Mouse (Mus musculus) lung, embryonic 16.5 days (tissue): ENCODE data around the gene Mccc2. TPM values are rescaled to one million over a fixed set of nuclear protein-coding genes. Genes with fewer than 3 reads are reported as not detected.

Experiments used
- ATAC-seq: fragments of 200-750 bp; cut with Nextera tagmentation; 2 replicates; pipeline ENCODE4 v1.8.0; 2017; ENCODE audit warnings: low read depth, mild to moderate bottlenecking, moderate library complexity
- H3K27ac ChIP-seq: fragments of 300-500 bp; sonication (generic); 2 replicates; pipeline ENCODE4 v1.5.1; 2014; ENCODE audit warnings: mild to moderate bottlenecking, control low read depth, low read length
- H3K27me3 ChIP-seq: fragments of 300-500 bp; sonication (generic); 2 replicates; pipeline ENCODE4 v1.6.1; 2014; ENCODE audit warnings: low read depth, low read length, mixed read lengths; ENCODE audit not compliant: control insufficient read depth, insufficient read depth
- H3K36me3 ChIP-seq: fragments of 300-500 bp; sonication (generic); 2 replicates; pipeline ENCODE4 v1.6.1; 2014; ENCODE audit warnings: low read length; ENCODE audit not compliant: control insufficient read depth, insufficient read depth
- H3K4me1 ChIP-seq: fragments of 300-500 bp; sonication (generic); replicated peaks from 2 replicates; pipeline ENCODE4 v1.6.1; 2014; ENCODE audit warnings: low read length, mixed read lengths; ENCODE audit not compliant: control insufficient read depth, insufficient read depth
- H3K4me2 ChIP-seq: fragments of 300-500 bp; sonication (generic); 2 replicates; pipeline ENCODE4 v1.6.1; 2014; ENCODE audit warnings: low read depth, low read length, control low read depth
- H3K4me3 ChIP-seq: fragments of 300-500 bp; sonication (generic); 2 replicates; pipeline ENCODE4 v1.5.1; 2014; ENCODE audit warnings: mild to moderate bottlenecking, low read length, control low read depth
- H3K9ac ChIP-seq: fragments of 300-500 bp; sonication (generic); 2 replicates; pipeline ENCODE4 v1.6.1; 2014; ENCODE audit warnings: low read length, control low read depth
- H3K9me3 ChIP-seq: fragments of 300-500 bp; sonication (generic); 2 replicates; pipeline ENCODE4 v1.6.1; 2016; ENCODE audit warnings: low read length; ENCODE audit not compliant: control insufficient read depth
- WGBS: fragments of 180-500 bp; shearing (Covaris S2); extraction: QIAGEN DNeasy Blood & Tissue Kit; methylation state at CpG from one replicate; pipeline ENCODE4 v1.1.7; 2014; 5-methylcytosine and 5-hydroxymethylcytosine counted together
- polyA plus RNA-seq: library from polyadenylated mRNA; unstranded; fragments of >200 nt; fragmentation: Nextera tagmentation; extraction: Ambion mirVana; gene quantifications from 2 replicates; pipeline ENCODE4 v1.2.1, GENCODE M21; 2015

Gene Mccc2
- polyA plus RNA-seq, 1 experiment from 2014 or later, result 44.3 TPM

GRCm38 (mm10) chr13:99998099-99998498 lies 17.3 kb downstream of the Mccc2 start:
- Histone ChIP-seq H3K4me1 (no peaks in the 10 kb centered on the region), H3K36me3 (no peaks in the 10 kb centered on the region), H3K9me3 (no peaks in the 10 kb centered on the region), H3K27ac (no peak overlapping the region), H3K27me3 (no peaks in the 10 kb centered on the region), H3K4me3 (no peak overlapping the region), H3K4me2 (no peak overlapping the region), H3K9ac (no peak overlapping the region)
- 86% methylated on average over 3 of the region's 3 CpGs for WGBS
- ATAC-seq, result no peak

GRCm38 (mm10) chr13:99989592-99989991 lies 25.8 kb downstream of the Mccc2 start:
- no peaks in the 10 kb centered on the region for H3K27me3 ChIP-seq
- H3K4me2 ChIP-seq, result peak overlapping the region; percentile 24; the same call in 1 of the 2 replicates
- H3K36me3 ChIP-seq, result no peaks in the 10 kb centered on the region
- H3K9me3 ChIP-seq, result no peaks in the 10 kb centered on the region
- WGBS, result 77% methylated on average over 4 of the region's 4 CpGs
- H3K9ac ChIP-seq, result no peak overlapping the region
- no peaks in the 10 kb centered on the region for H3K4me1 ChIP-seq
- ATAC-seq, result peak; percentile 75
- H3K4me3 ChIP-seq, result no peak overlapping the region
- no peak overlapping the region for H3K27ac ChIP-seq

GRCm38 (mm10) chr13:99983320-99983719 lies 32.1 kb downstream of the Mccc2 start:
- no peak overlapping the region for H3K27ac ChIP-seq
- WGBS, result 97% methylated on average over 1 of the region's 1 CpGs
- no peaks in the 10 kb centered on the region for H3K4me1 ChIP-seq
- H3K9me3 ChIP-seq, result no peaks in the 10 kb centered on the region
- H3K27me3 ChIP-seq, result no peaks in the 10 kb centered on the region
- no peaks in the 10 kb centered on the region for H3K36me3 ChIP-seq
- no peak overlapping the region for H3K4me2 ChIP-seq
- H3K9ac ChIP-seq, result no peak overlapping the region
- H3K4me3 ChIP-seq, result no peak overlapping the region
- no peak for ATAC-seq

- no peaks in the 10 kb centered on the region for H3K27me3 ChIP-seq
- no peaks in the 10 kb centered on the region for H3K4me1 ChIP-seq
- H3K4me3 ChIP-seq, result no peak overlapping the region
- no peak overlapping the region for H3K9ac ChIP-seq
- H3K9me3 ChIP-seq, result no peaks in the 10 kb centered on the region
- 51% methylated on average over 2 of the region's 2 CpGs for WGBS
- no peak for ATAC-seq
- peaks cover 5% of the 10 kb centered on the region; the same call in 1 of the 2 replicates for H3K36me3 ChIP-seq
- no peak overlapping the region for H3K4me2 ChIP-seq
- H3K27ac ChIP-seq, result no peak overlapping the region
These were observed 36.0 kb downstream of the Mccc2 start for GRCm38 (mm10) chr13:99979406-99979805.

- Histone ChIP-seq H3K4me1 (no peaks in the 10 kb centered on the region), H3K36me3 (peaks cover 7% of the 10 kb centered on the region; the same call in 1 of the 2 replicates)
- 90% methylated on average over 5 of the region's 5 CpGs for WGBS
These were observed 45.4 kb downstream of the Mccc2 start for GRCm38 (mm10) chr13:99970089-99970488.

GRCm38 (mm10) chr13:99967013-99967678 lies 48.3 kb downstream of the Mccc2 start:
- Histone ChIP-seq H3K9ac (no peak overlapping the region), H3K4me3 (no peak overlapping the region), H3K36me3 (peaks cover 9% of the 10 kb centered on the region; the same call in 1 of the 2 replicates), H3K9me3 (no peaks in the 10 kb centered on the region), H3K4me2 (no peak overlapping the region), H3K27ac (no peak overlapping the region), H3K27me3 (no peaks in the 10 kb centered on the region), H3K4me1 (no peaks in the 10 kb centered on the region)
- 80% methylated on average over 11 of the region's 11 CpGs for WGBS
- no peak for ATAC-seq

More at GRCm38 (mm10) chr13:99970089-99970488, 45.4 kb downstream of the Mccc2 start:
- Histone ChIP-seq H3K27me3 (no peaks in the 10 kb centered on the region), H3K9ac (no peak overlapping the region), H3K4me2 (no peak overlapping the region), H3K4me3 (no peak overlapping the region), H3K27ac (no peak overlapping the region), H3K9me3 (no peaks in the 10 kb centered on the region)
- no peak for ATAC-seq

GRCm38 (mm10) chr13:99963814-99964213 lies 51.6 kb downstream of the Mccc2 start:
- 81% methylated on average over 6 of the region's 6 CpGs for WGBS
- H3K27ac ChIP-seq, result no peak overlapping the region
- ATAC-seq, result no peak
- no peak overlapping the region for H3K4me3 ChIP-seq
- H3K9ac ChIP-seq, result no peak overlapping the region
- no peaks in the 10 kb centered on the region for H3K27me3 ChIP-seq
- H3K36me3 ChIP-seq, result 0 out of 2 replicates have a peak, but pooled peaks cover 5% of the 10 kb centered on the region
- no peak overlapping the region for H3K4me2 ChIP-seq
- H3K9me3 ChIP-seq, result no peaks in the 10 kb centered on the region
- no peaks in the 10 kb centered on the region for H3K4me1 ChIP-seq

- H3K4me1 ChIP-seq, result no peaks in the 10 kb centered on the region
- H3K9me3 ChIP-seq, result 0 out of 2 replicates have a peak, but pooled peaks cover under 1% of the 10 kb centered on the region
- 82% methylated on average over 4 of the region's 4 CpGs for WGBS
- no peak for ATAC-seq
- H3K4me2 ChIP-seq, result no peak overlapping the region
- no peak overlapping the region for H3K4me3 ChIP-seq
- H3K9ac ChIP-seq, result no peak overlapping the region
- H3K36me3 ChIP-seq, result peaks cover 10% of the 10 kb centered on the region
- H3K27ac ChIP-seq, result no peak overlapping the region
- no peaks in the 10 kb centered on the region for H3K27me3 ChIP-seq
These were observed 53.8 kb downstream of the Mccc2 start for GRCm38 (mm10) chr13:99961661-99962060.

GRCm38 (mm10) chr13:99955591-99955944 lies 59.9 kb downstream of the Mccc2 start:
- no peak overlapping the region for H3K4me3 ChIP-seq
- H3K27me3 ChIP-seq, result no peaks in the 10 kb centered on the region
- no peaks in the 10 kb centered on the region for H3K4me1 ChIP-seq
- H3K27ac ChIP-seq, result no peak overlapping the region
- no peak overlapping the region for H3K4me2 ChIP-seq
- no peak overlapping the region for H3K9ac ChIP-seq
- peaks cover 9% of the 10 kb centered on the region for H3K36me3 ChIP-seq
- 0 out of 2 replicates have a peak, but pooled peaks cover 2% of the 10 kb centered on the region for H3K9me3 ChIP-seq
- WGBS, result 81% methylated on average over 1 of the region's 1 CpGs
- no peak for ATAC-seq
